Mouse (Mus musculus): ENCODE measurements around the gene Spata46. TPM values are rescaled to one million over a fixed set of nuclear protein-coding genes. Genes with fewer than 3 reads are reported as not detected.
A peak's percentile ranks its signal among the peaks of the same experiment; 100 is the strongest.

Gene Spata46
- total RNA-seq, 2 experiments from 2014 or later = not detected

- ATAC-seq (replicated peaks; ENCODE audit: poor library complexity) = no peak
Measured at GRCm38 (mm10) chr1:170332775-170333174, 24.2 kb downstream of the Spata46 start.

- peak; percentile 74 for ATAC-seq (replicated peaks; ENCODE audit: poor library complexity)
Measured at GRCm38 (mm10) chr1:170339943-170340342, 31.3 kb downstream of the Spata46 start.

GRCm38 (mm10) chr1:170343081-170343480 is 34.5 kb downstream of the Spata46 start:
- ATAC-seq (replicated peaks; ENCODE audit: poor library complexity) = no peak

GRCm38 (mm10) chr1:170343906-170344305 is 35.3 kb downstream of the Spata46 start:
- no peak for ATAC-seq (replicated peaks; ENCODE audit: poor library complexity)

GRCm38 (mm10) chr1:170346266-170346665 is 37.7 kb downstream of the Spata46 start:
- no peak for ATAC-seq (replicated peaks; ENCODE audit: poor library complexity)

- no peak for ATAC-seq (replicated peaks; ENCODE audit: poor library complexity)
Measured at GRCm38 (mm10) chr1:170351080-170351479, 42.5 kb downstream of the Spata46 start.

- no peak for ATAC-seq (replicated peaks; ENCODE audit: poor library complexity)
Measured at GRCm38 (mm10) chr1:170353335-170353734, 44.7 kb downstream of the Spata46 start.

- ATAC-seq (replicated peaks; ENCODE audit: poor library complexity) = no peak
Measured at GRCm38 (mm10) chr1:170360183-170360915, 51.7 kb downstream of the Spata46 start.

Other genes starting within 250 kb of the Spata46 start
- gene Ddr2, start 198.0 kb upstream of the Spata46 start, total RNA-seq (2015) = not detected in 2 replicates
- gene Ddr2, start 198.0 kb upstream of the Spata46 start, total RNA-seq (2017) = not detected in 2 replicates
- 89.7 and 105 TPM in 2 replicates for gene Uap1, start 133.8 kb upstream of the Spata46 start, total RNA-seq (2015)
- 62.0 and 74.7 TPM in 2 replicates for gene Uap1, start 133.8 kb upstream of the Spata46 start, total RNA-seq (2017)
- gene Uhmk1, start 93.4 kb upstream of the Spata46 start, total RNA-seq (2015) = 41.6 and 45.7 TPM in 2 replicates
- 40.8 and 50.4 TPM in 2 replicates for gene Uhmk1, start 93.4 kb upstream of the Spata46 start, total RNA-seq (2017)
- gene Sh2d1b2, start 76.1 kb upstream of the Spata46 start, total RNA-seq (2015) = not detected in 2 replicates
- gene Sh2d1b2, start 76.1 kb upstream of the Spata46 start, total RNA-seq (2017) = not detected in 2 replicates
- 6.5 TPM in 2 replicates for gene Sh2d1b1, start 31.5 kb upstream of the Spata46 start, total RNA-seq (2015)
- 4.5 and 5.2 TPM in 2 replicates for gene Sh2d1b1, start 31.5 kb upstream of the Spata46 start, total RNA-seq (2017)
- gene Gm7694, start 2.5 kb upstream of the Spata46 start, total RNA-seq (2015) = 4.5 and 4.6 TPM in 2 replicates
- 1.4 and 2.2 TPM in 2 replicates for gene Gm7694, start 2.5 kb upstream of the Spata46 start, total RNA-seq (2017)